Mouse (Mus musculus): ENCODE data around the gene Serpinh1. TPM values are rescaled to one million over a fixed set of nuclear protein-coding genes. Genes with fewer than 3 reads are reported as not detected.

Gene Serpinh1
- polyA plus RNA-seq (2015; fragmentation: Nextera tagmentation; extraction: Ambion mirVana) = 474 and 480 TPM in 2 replicates

DNA sequence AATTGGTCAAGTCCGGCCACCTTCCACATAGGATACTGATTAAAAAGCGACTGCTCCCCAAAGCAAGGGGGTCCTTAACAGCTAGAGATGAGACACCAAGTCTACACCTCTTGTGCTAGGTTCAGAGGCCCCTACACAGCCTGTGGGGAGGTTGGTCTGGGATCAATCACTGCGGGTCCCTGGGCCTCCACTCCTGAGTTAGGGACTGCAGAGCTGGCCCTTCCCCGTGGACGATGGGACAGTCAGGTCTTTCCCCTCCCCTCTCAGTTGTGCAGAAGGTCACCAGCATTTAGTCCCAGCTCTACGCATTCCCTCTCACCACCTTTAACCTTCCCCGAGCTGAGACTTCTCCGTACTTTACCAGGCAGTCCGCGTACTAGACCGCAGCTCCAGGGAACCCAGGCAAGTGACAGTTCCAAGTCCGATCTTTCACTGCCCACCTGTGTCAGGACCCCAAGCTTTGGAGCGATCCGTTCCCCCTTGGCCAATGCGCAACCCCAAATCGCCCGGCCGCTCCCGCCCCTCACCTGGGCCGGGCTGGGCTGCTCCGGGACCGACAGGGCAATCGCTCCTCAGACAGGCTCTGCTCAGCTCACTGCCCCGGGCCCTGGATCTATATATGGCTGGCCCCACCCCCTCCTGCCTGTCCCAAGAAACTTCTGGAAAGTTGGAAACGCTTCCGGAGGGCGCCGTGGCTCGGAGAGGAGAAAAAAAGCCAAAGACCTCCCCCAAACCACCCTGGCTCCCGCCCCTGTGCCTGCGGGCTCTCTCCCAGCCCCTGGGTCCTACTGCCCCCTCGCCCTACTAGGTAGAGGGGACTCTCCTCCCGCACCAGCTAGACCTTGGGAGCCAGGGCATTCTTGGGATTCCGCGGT is at the start of gene Serpinh1:
TSS of gene Serpinh1 (minus strand) at position 714 of the 875 bp plus-strand sequence.

DNA sequence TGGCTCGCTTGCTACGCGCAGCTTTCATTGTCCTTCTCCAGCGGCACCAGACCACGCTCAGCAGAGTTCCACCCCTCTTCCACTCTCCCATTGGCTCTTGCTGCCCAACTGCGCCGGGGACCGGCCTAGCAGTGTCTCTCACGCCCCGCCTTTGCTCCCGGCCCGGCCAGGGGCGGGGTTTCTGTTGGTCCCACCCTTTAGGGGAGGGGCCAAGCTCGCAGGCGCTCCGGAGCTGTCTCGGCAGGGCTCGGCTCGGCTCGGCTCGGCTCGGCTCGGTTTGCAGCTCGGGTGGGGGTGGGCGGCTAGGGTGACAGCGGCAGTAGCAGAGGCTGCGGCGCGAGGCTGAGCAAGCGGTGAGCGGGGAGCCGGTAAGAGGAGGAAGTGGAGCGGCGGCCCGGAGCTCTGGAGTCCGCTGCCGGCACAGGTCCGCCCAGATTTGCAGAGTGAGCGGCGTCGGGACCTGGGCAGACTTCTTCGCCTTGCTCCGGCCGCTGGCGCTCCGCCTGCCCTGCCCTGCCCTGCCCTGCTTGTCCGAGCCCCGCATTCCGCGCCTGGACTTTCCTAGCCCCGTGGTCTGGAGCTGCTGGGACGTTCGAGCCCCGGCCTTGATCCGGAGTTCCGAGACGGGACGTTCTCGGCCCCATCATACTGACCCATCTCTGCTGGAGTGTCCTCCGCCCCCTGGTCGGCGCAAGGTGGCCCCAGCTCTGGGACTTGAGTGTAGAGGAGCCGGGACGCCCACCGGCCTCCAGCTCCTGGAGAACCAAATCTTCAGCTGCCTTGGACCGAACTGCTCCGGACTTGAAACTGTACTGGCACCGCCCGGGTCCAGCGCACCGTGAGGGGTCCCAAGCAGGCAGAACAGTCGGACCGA is 28.4 kb upstream of the Serpinh1 start, which contains the start of gene Gdpd5:
TSS of gene Gdpd5 (plus strand) at position 201 of the 874 bp plus-strand sequence.

Other genes starting within 250 kb of the Serpinh1 start
- gene Uvrag, start 212.1 kb downstream of the Serpinh1 start, polyA plus RNA-seq (2015; fragmentation: Nextera tagmentation; extraction: Ambion mirVana) = 12.2 and 14.1 TPM in 2 replicates
- gene Dgat2, start 170.5 kb downstream of the Serpinh1 start, polyA plus RNA-seq (2015; fragmentation: Nextera tagmentation; extraction: Ambion mirVana) = 15.5 and 21.2 TPM in 2 replicates
- gene Mogat2, start 114.6 kb downstream of the Serpinh1 start, polyA plus RNA-seq (2015; fragmentation: Nextera tagmentation; extraction: Ambion mirVana) = 0.36 and 1.2 TPM in 2 replicates
- gene Map6, start 85.8 kb downstream of the Serpinh1 start, polyA plus RNA-seq (2015; fragmentation: Nextera tagmentation; extraction: Ambion mirVana) = 17.1 and 38.2 TPM in 2 replicates
- 12.0 and 13.7 TPM in 2 replicates for gene Gdpd5, start 28.2 kb upstream of the Serpinh1 start, polyA plus RNA-seq (2015; fragmentation: Nextera tagmentation; extraction: Ambion mirVana)
- gene Klhl35, start 112.8 kb upstream of the Serpinh1 start, polyA plus RNA-seq (2015; fragmentation: Nextera tagmentation; extraction: Ambion mirVana) = 1.6 and 1.8 TPM in 2 replicates
- 841 and 1,411 TPM in 2 replicates for gene Rps3, start 130.5 kb upstream of the Serpinh1 start, polyA plus RNA-seq (2015; fragmentation: Nextera tagmentation; extraction: Ambion mirVana)
- gene Arrb1, start 182.2 kb upstream of the Serpinh1 start, polyA plus RNA-seq (2015; fragmentation: Nextera tagmentation; extraction: Ambion mirVana) = 4.9 and 5.6 TPM in 2 replicates